Comparison of ENCODE assay signal across 18 mouse cellular contexts in the genomic region with DNA sequence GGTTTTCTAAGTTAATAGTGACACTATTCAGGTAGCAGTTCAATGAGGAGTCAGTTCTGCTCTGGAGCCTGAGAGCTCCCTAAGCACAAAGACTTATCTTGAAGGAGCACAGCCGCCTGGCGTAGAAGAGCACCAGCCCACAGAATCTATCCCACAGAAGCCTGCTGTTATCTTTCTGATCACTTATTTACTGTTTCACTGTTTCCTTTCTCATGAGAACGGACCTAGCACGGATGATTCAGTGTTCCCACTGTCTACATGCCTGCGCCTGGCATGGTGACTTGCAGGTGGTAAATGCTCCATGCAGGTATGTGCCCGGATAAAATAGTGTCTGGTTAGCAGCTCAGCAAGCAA. TPM values are rescaled to one million over a fixed set of nuclear protein-coding genes. Genes with fewer than 3 reads are reported as not detected.
DNase-seq lines count a peak whose midpoint lies in the region; ATAC-seq lines count a peak whose summit lies in the region.
"Had no signal": no experiment of that assay in that cellular context is flagged by ENCODE, and none has a peak within 500 bp of the region (broad histone marks: within the 10 kb centered on the region; RNA-seq: fewer than 3 reads in every experiment).

No protein-coding gene starts in this region.

- peaks cover 40% of the 10 kb centered on the region for H3K4me1 ChIP-seq in liver, embryonic 13.5 days (replicated peaks)
- H3K4me1 ChIP-seq: forebrain, embryonic 15.5 days had no signal

- H3K9me3 ChIP-seq in liver, embryonic 13.5 days (replicated peaks), result no peaks in the 10 kb centered on the region
- H3K9me3 ChIP-seq: forebrain, embryonic 15.5 days had no signal

- WGBS in liver, embryonic 13.5 days (ENCODE audit: insufficient replicate concordance), result 21% methylated on average over 6 of the region's 6 CpGs

- H3K4me2 ChIP-seq in liver, embryonic 13.5 days, result peak overlapping the region; percentile 57
- H3K4me2 ChIP-seq: forebrain, embryonic 15.5 days had no signal

- peak overlapping the region; percentile 74 for H3K27ac ChIP-seq in liver, embryonic 13.5 days
- H3K27ac ChIP-seq: forebrain, embryonic 15.5 days; heart, adult 2 months; hindbrain, postnatal 0 days; left cerebral cortex, adult 2 months had no signal

- DNase-seq in thymus, postnatal 0 days (ENCODE audit: low spot score), result peak; percentile 12
- DNase-seq in thymus, postnatal 4 days, result no peak
- peak; percentile 47 for DNase-seq in liver, embryonic 13.5 days
- DNase-seq in layer of hippocampus, adult 9-11 months, result no peak
- DNase-seq in adrenal gland, adult 8-10 months, result no peak
- no peak for DNase-seq in ovary, postnatal 10 days (ENCODE audit: low spot score)
- no peak for DNase-seq in right cerebral cortex, postnatal 10 days (ENCODE audit: low spot score in 2 of 2)
- DNase-seq: adrenal gland, postnatal 36 days; cerebellum, adult 11 months; heart, adult 2 months; heart, postnatal 10 days; kidney, postnatal 25 days; thymus, adult 18-20 months had no signal

- H3K4me3 ChIP-seq in liver, embryonic 13.5 days (replicated peaks), result peak overlapping the region; percentile 24
- H3K4me3 ChIP-seq: forebrain, embryonic 15.5 days; heart, adult 2 months; left cerebral cortex, adult 2 months had no signal

- peak overlapping the region; percentile 49 for H3K9ac ChIP-seq in liver, embryonic 13.5 days
- H3K9ac ChIP-seq: forebrain, embryonic 15.5 days had no signal

- H3K36me3 ChIP-seq in liver, embryonic 13.5 days, result no peaks in the 10 kb centered on the region
- H3K36me3 ChIP-seq: forebrain, embryonic 15.5 days had no signal

- H3K27me3 ChIP-seq in liver, embryonic 13.5 days, result no peaks in the 10 kb centered on the region
- H3K27me3 ChIP-seq: forebrain, embryonic 15.5 days had no signal

- peak; percentile 91 for ATAC-seq in erythroblast, adult 5-6 weeks (replicated peaks; ENCODE audit: low FRiP score, poor library complexity, severe bottlenecking)
- peak; percentile 94 for ATAC-seq in liver, embryonic 13.5 days (ENCODE audit: low read depth)
- ATAC-seq: forebrain, embryonic 15.5 days; hindbrain, postnatal 0 days; midbrain, embryonic 16.5 days had no signal

RNA-seq across cellular contexts. Expression of a gene that starts 27.8 kb away (rescaled TPM):
- 50.9 and 54.3 TPM in 2 replicates for polyA plus RNA-seq in thymus, postnatal 0 days (2015; fragmentation: Nextera tagmentation; extraction: Ambion mirVana)
- total RNA-seq in erythroblast, adult 5-6 weeks (2015; ENCODE audit: low replicate concordance), result 15.9 and 25.4 TPM in 2 replicates
- total RNA-seq in erythroblast, adult 5-6 weeks (2017; ENCODE audit: low replicate concordance), result 19.4 and 25.1 TPM in 2 replicates
- 13.9 and 14.1 TPM in 2 replicates for polyA plus RNA-seq in liver, embryonic 13.5 days (2015; fragmentation: Nextera tagmentation; extraction: Ambion mirVana)
- 10 to 100 TPM; 55.7 to 60.5 (median 58.6) TPM for total RNA-seq in adrenal gland, adult 8-10 months (2022)

Comparison
In these comparisons a context has a peak if more than half of its experiments do, and no peak if none do; other contexts are left out.
1. DNase-seq: peak in thymus, postnatal 0 days (single experiment) and liver, embryonic 13.5 days (single experiment); none in thymus, postnatal 4 days (single experiment), layer of hippocampus, adult 9-11 months (single experiment), adrenal gland, adult 8-10 months (single experiment), ovary, postnatal 10 days (single experiment) and right cerebral cortex, postnatal 10 days (0 of 2).